ENCODE assay signal across 8 mouse cellular contexts in the genomic region with DNA sequence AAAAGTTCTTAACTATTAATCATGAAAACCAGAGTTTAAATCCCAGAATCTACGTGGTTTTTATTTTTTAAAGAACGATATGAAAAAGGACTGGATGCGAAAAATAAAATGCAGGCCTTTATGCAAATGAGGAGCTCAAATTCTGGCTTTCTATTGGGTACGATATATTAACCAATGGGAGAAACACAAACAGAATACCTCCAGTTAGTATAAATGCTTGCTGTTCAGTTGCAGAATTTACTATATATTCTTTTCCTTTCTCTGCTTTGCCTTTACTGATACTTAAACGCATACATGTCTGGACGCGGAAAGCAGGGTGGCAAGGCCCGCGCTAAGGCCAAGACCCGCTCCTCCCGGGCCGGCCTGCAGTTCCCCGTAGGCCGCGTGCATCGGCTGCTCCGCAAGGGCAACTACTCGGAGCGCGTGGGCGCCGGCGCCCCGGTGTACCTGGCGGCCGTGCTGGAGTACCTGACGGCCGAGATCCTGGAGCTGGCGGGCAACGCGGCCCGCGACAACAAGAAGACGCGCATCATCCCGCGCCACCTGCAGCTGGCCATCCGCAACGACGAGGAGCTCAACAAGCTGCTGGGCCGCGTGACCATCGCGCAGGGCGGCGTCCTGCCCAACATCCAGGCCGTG. TPM values are rescaled to one million over a fixed set of nuclear protein-coding genes. Genes with fewer than 3 reads are reported as not detected.
DNase-seq lines count a peak whose midpoint lies in the region; TF ChIP-seq lines count a peak whose summit lies in the region.
"Not testable (repeated sequence)": the region's sequence is repeated elsewhere in the genome, so short reads cannot be mapped to it uniquely, and the experiment has no call there.

A gene (plus strand): TSS at position 288 of the 639 bp plus-strand sequence.

- TF ChIP-seq CTCF in cortical plate, adult 2 months (IDR thresholded peaks at IDR 0.05; ENCODE audit: extremely low read depth, insufficient read depth, low read length), result not testable (repeated sequence)

- TF ChIP-seq POLR2A in cortical plate, adult 2 months (IDR thresholded peaks at IDR 0.05; ENCODE audit: extremely low read depth, insufficient read depth, low read length), result peak; percentile 64; the same call in 1 of the 2 replicates

- H3K27ac ChIP-seq in cortical plate, adult 2 months (ENCODE audit: insufficient read depth, low read length), result peak within 1 kb of the TSS; percentile 98

- peak within 1 kb of the TSS; percentile 40 for H3K4me3 ChIP-seq in cortical plate, adult 2 months (ENCODE audit: insufficient read depth, low read length)

- intact Hi-C loops in left cerebral cortex, postnatal 10 days (cut with DNase I), result loop anchor here (10.0 kb wide), 1 partner anchor 196 kb away; a partner anchor contains a TSS

- not testable (repeated sequence) for H3K4me1 ChIP-seq in cortical plate, adult 2 months (ENCODE audit: control insufficient read depth, insufficient read depth, low read length)

- peak; percentile 69 for DNase-seq in adipocyte (ENCODE audit: low spot score)
- DNase-seq in gastrocnemius, postnatal 25 days, result peak; percentile 31
- DNase-seq in hindlimb bud, embryonic 11.5 days (ENCODE audit: extremely low spot score, low read depth, low spot score), result peak; percentile 89
- not testable (repeated sequence) for DNase-seq in left cerebral cortex, postnatal 10 days (ENCODE audit: extremely low spot score in 1 of 2, low spot score in 2 of 2)
- peak; percentile 57 to 68 for DNase-seq in lung, postnatal 4 days
- peak; percentile 90 for DNase-seq in retina, postnatal 1 day
- DNase-seq in thymus, postnatal 4 days, result peak; percentile 73

RNA-seq across cellular contexts. Expression of the gene that starts here (rescaled TPM):
- polyA plus RNA-seq in cortical plate, adult 2 months (2012; rRNA removed), result 1.6 and 1.9 TPM in 2 replicates
- 10 to 100 TPM in 1 of 2 experiments, 1 to 10 TPM in 1; 9.5 to 11.0 TPM for total RNA-seq in gastrocnemius, postnatal 25 days (2021)
- total RNA-seq in left cerebral cortex, postnatal 10 days (2021), result 10 to 100 TPM; 43.9 to 44.2 TPM
